Mouse (Mus musculus): Measurements from ENCODE around the gene 9030612E09Rik.

DNA sequence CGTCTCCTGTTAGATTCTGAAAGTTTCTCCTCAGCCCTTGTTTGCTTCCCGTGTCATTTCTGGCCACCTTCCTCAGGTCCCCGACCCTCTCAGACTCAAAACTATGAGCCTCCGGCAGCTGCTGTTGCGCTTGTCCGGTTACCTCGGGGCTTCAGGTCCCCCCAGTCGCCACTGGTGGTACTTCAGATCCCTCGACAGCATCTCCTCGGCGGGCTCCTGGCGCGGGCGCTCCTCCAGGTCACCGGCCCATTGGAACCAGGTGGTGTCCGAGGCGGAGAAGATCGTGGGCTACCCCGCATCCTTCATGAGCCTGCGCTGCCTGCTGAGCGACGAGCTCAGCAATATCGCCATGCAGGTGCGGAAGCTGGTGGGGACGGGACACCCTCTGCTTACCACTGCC lies 47.2 kb downstream of the 9030612E09Rik start:
- TF ChIP-seq TAL1 (IDR thresholded peaks at IDR 0.05; ENCODE audit: low read length), result no peak
- TF ChIP-seq GATA1 (IDR thresholded peaks at IDR 0.05; ENCODE audit: low read length), result no peak

Data from erythroblast, embryonic 14.5 days (primary cell).